Mouse (Mus musculus) bone marrow, adult 2 months (tissue): ENCODE data around the gene Ppef2.

Experiments
- CTCF ChIP-seq: fragments of 200-500 bp; IDR thresholded peaks from 2 replicates; pipeline ENCODE4 v1.5.1; 2011; ENCODE audit warnings: low read length, control low read depth; ENCODE audit not compliant: control insufficient read depth, insufficient read depth
- POLR2A ChIP-seq: fragments of 200-500 bp; IDR thresholded peaks from 2 replicates; pipeline ENCODE4 v1.6.1; 2011; ENCODE audit warnings: low read depth, mild to moderate bottlenecking, control low read depth, low read length, borderline replicate concordance; ENCODE audit not compliant: control insufficient read depth

GRCm38 (mm10) chr5:92244900-92245299, 11.2 kb downstream of the Ppef2 start:
- TF ChIP-seq CTCF (no peak), POLR2A (no peak)
